In the genomic region with DNA sequence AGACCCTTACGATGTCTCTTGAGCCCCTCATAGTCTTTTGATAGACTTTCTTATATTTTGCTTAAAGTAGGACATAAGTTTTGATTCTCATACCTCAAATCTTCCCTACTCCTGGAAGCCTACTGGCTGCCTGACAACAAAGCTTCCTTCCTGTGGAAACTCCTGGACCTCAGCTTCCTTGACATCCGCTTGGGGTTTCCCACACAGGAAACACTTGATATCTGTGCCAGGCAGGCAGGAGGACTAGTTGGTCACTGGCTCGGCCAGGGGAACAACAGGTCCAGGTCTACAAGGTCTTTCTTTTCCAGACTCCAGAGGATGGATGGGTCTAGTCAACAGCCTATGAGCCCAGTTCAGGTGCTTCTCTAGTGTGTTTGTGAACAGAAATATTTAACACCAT, we compare ENCODE assay signal across 16 mouse cellular contexts.
DNase-seq lines count a peak whose midpoint lies in the region; ATAC-seq lines count a peak whose summit lies in the region.
"Had no signal": no experiment of that assay in that cellular context is flagged by ENCODE, and none has a peak within 500 bp of the region (broad histone marks: within the 10 kb centered on the region; RNA-seq: fewer than 3 reads in every experiment).

No protein-coding gene starts in this region.

- WGBS in kidney, embryonic 16.5 days, result 73% methylated on average over 3 of the region's 3 CpGs

- DNase-seq in adrenal gland, adult 2 months, result peak; percentile 13
- DNase-seq in adrenal gland, adult 18-20 months (ENCODE audit: low spot score in 2 of 2), result no peak
- DNase-seq in kidney, adult 18-20 months, result peak; percentile 6
- peak; percentile 15 for DNase-seq in adrenal gland, postnatal 14 days
- DNase-seq in kidney, adult 9 months, result peak; percentile 38
- DNase-seq in Muller cell, postnatal 12 days (ENCODE audit: inconsistent ontology term), result no peak
- no peak for DNase-seq in layer of hippocampus, postnatal 14 days (ENCODE audit: low spot score in 2 of 2)
- DNase-seq: cerebellum, postnatal 14 days; retina, postnatal 1 day had no signal

- no peak overlapping the region for H3K4me3 ChIP-seq in kidney, embryonic 16.5 days (ENCODE audit: low read length)
- H3K4me3 ChIP-seq: embryonic facial prominence, embryonic 13.5 days; hindbrain, embryonic 13.5 days; limb, embryonic 12.5 days; midbrain, embryonic 12.5 days had no signal

- no peaks in the 10 kb centered on the region for H3K27me3 ChIP-seq in kidney, embryonic 16.5 days (ENCODE audit: insufficient read depth, low read length)
- H3K27me3 ChIP-seq: CH12.LX; embryonic facial prominence, embryonic 13.5 days; hindbrain, embryonic 13.5 days; limb, embryonic 12.5 days had no signal

- no peak overlapping the region for H3K4me2 ChIP-seq in kidney, embryonic 16.5 days (replicated peaks; ENCODE audit: low read depth, low read length)
- H3K4me2 ChIP-seq: embryonic facial prominence, embryonic 13.5 days; hindbrain, embryonic 13.5 days; limb, embryonic 12.5 days; midbrain, embryonic 12.5 days had no signal

- H3K9ac ChIP-seq in kidney, embryonic 16.5 days (replicated peaks; ENCODE audit: low read length), result no peak overlapping the region
- H3K9ac ChIP-seq: embryonic facial prominence, embryonic 13.5 days; hindbrain, embryonic 13.5 days; limb, embryonic 12.5 days; midbrain, embryonic 12.5 days had no signal

- peaks cover 3% of the 10 kb centered on the region; the same call in 1 of the 2 replicates for H3K4me1 ChIP-seq in kidney, embryonic 16.5 days (ENCODE audit: insufficient read depth, low read length)
- H3K4me1 ChIP-seq: embryonic facial prominence, embryonic 13.5 days; hindbrain, embryonic 13.5 days; limb, embryonic 12.5 days; midbrain, embryonic 12.5 days had no signal

- no peak overlapping the region for H3K27ac ChIP-seq in kidney, embryonic 16.5 days (ENCODE audit: low read length)
- H3K27ac ChIP-seq: embryonic facial prominence, embryonic 13.5 days; hindbrain, embryonic 13.5 days; limb, embryonic 12.5 days; midbrain, embryonic 12.5 days had no signal

- H3K9me3 ChIP-seq in kidney, embryonic 16.5 days (ENCODE audit: low read length), result no peaks in the 10 kb centered on the region
- H3K9me3 ChIP-seq: embryonic facial prominence, embryonic 13.5 days; hindbrain, embryonic 13.5 days; limb, embryonic 12.5 days; midbrain, embryonic 12.5 days had no signal

- H3K36me3 ChIP-seq in kidney, embryonic 16.5 days (ENCODE audit: insufficient read depth, low read length), result no peaks in the 10 kb centered on the region
- H3K36me3 ChIP-seq: embryonic facial prominence, embryonic 13.5 days; hindbrain, embryonic 13.5 days; limb, embryonic 12.5 days; midbrain, embryonic 12.5 days had no signal

- ATAC-seq in kidney, embryonic 16.5 days (ENCODE audit: low FRiP score, low TSS enrichment), result no peak
- ATAC-seq: intestine, postnatal 0 days had no signal

Comparison
In these comparisons a context has a peak if more than half of its experiments do, and no peak if none do; other contexts are left out.
1. DNase-seq: peak in adrenal gland, adult 2 months (single experiment), kidney, adult 18-20 months (single experiment), adrenal gland, postnatal 14 days (single experiment) and kidney, adult 9 months (single experiment); none in adrenal gland, adult 18-20 months (0 of 2), Muller cell, postnatal 12 days (single experiment) and layer of hippocampus, postnatal 14 days (0 of 2).